Mouse (Mus musculus) thymus, postnatal 25 days (tissue): ENCODE results near the gene Pde4d.

ENCODE experiments used
- DNase-seq: peaks from one replicate; pipeline ENCODE4 v3.0.0; 2022

The Pde4d gene

GRCm38 (mm10) chr13:109331563-109331962 lies 881.8 kb downstream of the Pde4d start:
- DNase-seq = no peak

- DNase-seq = no peak
Observed at GRCm38 (mm10) chr13:109341902-109342301, 892.2 kb downstream of the Pde4d start.

GRCm38 (mm10) chr13:109342469-109342868 lies 892.7 kb downstream of the Pde4d start:
- no peak for DNase-seq

GRCm38 (mm10) chr13:109343596-109343995 lies 893.8 kb downstream of the Pde4d start:
- peak; percentile 59 for DNase-seq

- no peak for DNase-seq
Observed at GRCm38 (mm10) chr13:109347770-109348169, 898.0 kb downstream of the Pde4d start.

GRCm38 (mm10) chr13:109348316-109348715 lies 898.6 kb downstream of the Pde4d start:
- no peak for DNase-seq

GRCm38 (mm10) chr13:109350100-109350499 lies 900.4 kb downstream of the Pde4d start:
- DNase-seq = no peak

- no peak for DNase-seq
Observed at GRCm38 (mm10) chr13:109354017-109354416, 904.3 kb downstream of the Pde4d start.

GRCm38 (mm10) chr13:109356252-109356651 lies 906.5 kb downstream of the Pde4d start:
- no peak for DNase-seq

GRCm38 (mm10) chr13:109359994-109360393 lies 910.2 kb downstream of the Pde4d start:
- no peak for DNase-seq

- no peak for DNase-seq
Observed at GRCm38 (mm10) chr13:109362340-109362739, 912.6 kb downstream of the Pde4d start.

- no peak for DNase-seq
Observed at GRCm38 (mm10) chr13:109374465-109374864, 924.7 kb downstream of the Pde4d start.

- no peak for DNase-seq
Observed at GRCm38 (mm10) chr13:109376681-109377080, 926.9 kb downstream of the Pde4d start.

- DNase-seq = no peak
Observed at GRCm38 (mm10) chr13:109380149-109380548, 930.4 kb downstream of the Pde4d start.

- no peak for DNase-seq
Observed at GRCm38 (mm10) chr13:109388626-109389220, 939.0 kb downstream of the Pde4d start.

GRCm38 (mm10) chr13:109402396-109402795 lies 952.6 kb downstream of the Pde4d start:
- DNase-seq = no peak

GRCm38 (mm10) chr13:109402936-109403335 lies 953.2 kb downstream of the Pde4d start:
- DNase-seq = no peak

- no peak for DNase-seq
Observed at GRCm38 (mm10) chr13:109406341-109406740, 956.6 kb downstream of the Pde4d start.

GRCm38 (mm10) chr13:109407371-109407770 lies 957.6 kb downstream of the Pde4d start:
- DNase-seq = no peak

- no peak for DNase-seq
Observed at GRCm38 (mm10) chr13:109420426-109420825, 970.7 kb downstream of the Pde4d start.

GRCm38 (mm10) chr13:109424906-109425305 lies 975.2 kb downstream of the Pde4d start:
- no peak for DNase-seq

GRCm38 (mm10) chr13:109425548-109425947 lies 975.8 kb downstream of the Pde4d start:
- DNase-seq = no peak

- DNase-seq = no peak
Observed at GRCm38 (mm10) chr13:109426058-109426457, 976.3 kb downstream of the Pde4d start.

GRCm38 (mm10) chr13:109427541-109427940 lies 977.8 kb downstream of the Pde4d start:
- no peak for DNase-seq

GRCm38 (mm10) chr13:109429544-109429943 lies 979.8 kb downstream of the Pde4d start:
- no peak for DNase-seq
